Mouse (Mus musculus) neural tube, embryonic 12.5 days (tissue): Measurements from ENCODE around the gene Nlgn1. TPM values are rescaled to one million over a fixed set of nuclear protein-coding genes. Genes with fewer than 3 reads are reported as not detected.

Experiments used
- ATAC-seq: fragments of 200-750 bp; cut with Nextera tagmentation; 2 replicates; pipeline ENCODE4 v1.8.0; 2017; ENCODE audit warnings: low read depth, mild to moderate bottlenecking, moderate TSS enrichment, moderate library complexity; ENCODE audit not compliant: low FRiP score
- H3K27ac ChIP-seq: fragments of 300-500 bp; sonication (generic); 2 replicates; pipeline ENCODE4 v1.5.1; 2016
- H3K27me3 ChIP-seq: fragments of 300-500 bp; sonication (generic); replicated peaks from 2 replicates; pipeline ENCODE4 v1.6.1; 2016; ENCODE audit warnings: mild to moderate bottlenecking
- H3K36me3 ChIP-seq: fragments of 300-500 bp; sonication (generic); 2 replicates; pipeline ENCODE4 v1.6.1; 2016; ENCODE audit warnings: mild to moderate bottlenecking
- H3K4me1 ChIP-seq: fragments of 300-500 bp; sonication (generic); 2 replicates; pipeline ENCODE4 v1.6.1; 2016
- H3K4me2 ChIP-seq: fragments of 300-500 bp; sonication (generic); replicated peaks from 2 replicates; pipeline ENCODE4 v1.6.1; 2016; ENCODE audit warnings: mild to moderate bottlenecking
- H3K4me3 ChIP-seq: fragments of 300-500 bp; sonication (generic); 2 replicates; pipeline ENCODE4 v1.5.1; 2016
- H3K9ac ChIP-seq: fragments of 300-500 bp; sonication (generic); 2 replicates; pipeline ENCODE4 v1.6.1; 2016; ENCODE audit warnings: mild to moderate bottlenecking
- H3K9me3 ChIP-seq: fragments of 300-500 bp; sonication (generic); 2 replicates; pipeline ENCODE4 v1.6.1; 2016; ENCODE audit warnings: mild to moderate bottlenecking
- WGBS: fragments of 180-500 bp; shearing (Covaris S2); methylation state at CpG from one replicate; pipeline ENCODE4 v1.1.7; 2016; 5-methylcytosine and 5-hydroxymethylcytosine counted together
- polyA plus RNA-seq: library from polyadenylated mRNA; unstranded; fragments of >200 nt; fragmentation: Nextera tagmentation; extraction: Ambion mirVana; gene quantifications from 2 replicates; pipeline ENCODE4 v1.2.1, GENCODE M21; 2016

Gene Nlgn1
- polyA plus RNA-seq, 1 experiment from 2014 or later, result 8.5 TPM

- no peak overlapping the region for H3K4me3 ChIP-seq
- H3K9ac ChIP-seq, result no peak overlapping the region
- H3K27ac ChIP-seq, result no peak overlapping the region
- WGBS, result 89% methylated on average over 2 of the region's 2 CpGs
- H3K36me3 ChIP-seq, result no peaks in the 10 kb centered on the region
- H3K9me3 ChIP-seq, result no peaks in the 10 kb centered on the region
- H3K27me3 ChIP-seq, result no peaks in the 10 kb centered on the region
- H3K4me1 ChIP-seq, result no peaks in the 10 kb centered on the region
- H3K4me2 ChIP-seq, result no peak overlapping the region
- ATAC-seq, result no peak
These were observed 574.4 kb downstream of the Nlgn1 start for GRCm38 (mm10) chr3:25757813-25758212.

- H3K4me2 ChIP-seq, result no peak overlapping the region
- no peak overlapping the region for H3K27ac ChIP-seq
- no peak overlapping the region for H3K9ac ChIP-seq
- no peak for ATAC-seq
- no peaks in the 10 kb centered on the region for H3K36me3 ChIP-seq
- WGBS, result 88% methylated on average over 1 of the region's 1 CpGs
- no peak overlapping the region for H3K4me3 ChIP-seq
- H3K9me3 ChIP-seq, result no peaks in the 10 kb centered on the region
- no peaks in the 10 kb centered on the region for H3K4me1 ChIP-seq
- no peaks in the 10 kb centered on the region for H3K27me3 ChIP-seq
These were observed 608.1 kb downstream of the Nlgn1 start for GRCm38 (mm10) chr3:25724111-25724510.

- Histone ChIP-seq H3K4me2 (no peak overlapping the region), H3K27me3 (no peaks in the 10 kb centered on the region), H3K4me3 (no peak overlapping the region), H3K36me3 (no peaks in the 10 kb centered on the region), H3K4me1 (no peaks in the 10 kb centered on the region), H3K9ac (no peak overlapping the region), H3K9me3 (no peaks in the 10 kb centered on the region), H3K27ac (no peak overlapping the region)
- no peak for ATAC-seq
- WGBS, result 88% methylated on average over 5 of the region's 5 CpGs
These were observed 610.8 kb downstream of the Nlgn1 start for GRCm38 (mm10) chr3:25721464-25721863.

- H3K4me1 ChIP-seq, result no peaks in the 10 kb centered on the region
- H3K27ac ChIP-seq, result no peak overlapping the region
- no peaks in the 10 kb centered on the region for H3K9me3 ChIP-seq
- H3K4me2 ChIP-seq, result no peak overlapping the region
- no peaks in the 10 kb centered on the region for H3K36me3 ChIP-seq
- no peak overlapping the region for H3K9ac ChIP-seq
- no peak for ATAC-seq
- 84% methylated on average over 2 of the region's 2 CpGs for WGBS
- no peaks in the 10 kb centered on the region for H3K27me3 ChIP-seq
- no peak overlapping the region for H3K4me3 ChIP-seq
These were observed 624.9 kb downstream of the Nlgn1 start for GRCm38 (mm10) chr3:25707380-25707779.

- 74% methylated on average over 1 of the region's 1 CpGs for WGBS
- no peaks in the 10 kb centered on the region for H3K36me3 ChIP-seq
- H3K4me3 ChIP-seq, result no peak overlapping the region
- H3K27me3 ChIP-seq, result no peaks in the 10 kb centered on the region
- no peak for ATAC-seq
- H3K9me3 ChIP-seq, result no peaks in the 10 kb centered on the region
- H3K4me1 ChIP-seq, result no peaks in the 10 kb centered on the region
- no peak overlapping the region for H3K4me2 ChIP-seq
- H3K9ac ChIP-seq, result no peak overlapping the region
- no peak overlapping the region for H3K27ac ChIP-seq
These were observed 635.0 kb downstream of the Nlgn1 start for GRCm38 (mm10) chr3:25697231-25697630.

GRCm38 (mm10) chr3:25688789-25689464 is 643.3 kb downstream of the Nlgn1 start:
- no peaks in the 10 kb centered on the region for H3K36me3 ChIP-seq
- ATAC-seq, result no peak
- no peak overlapping the region for H3K27ac ChIP-seq
- H3K4me1 ChIP-seq, result no peaks in the 10 kb centered on the region
- no peak overlapping the region for H3K4me3 ChIP-seq
- no peaks in the 10 kb centered on the region for H3K27me3 ChIP-seq
- no peaks in the 10 kb centered on the region for H3K9me3 ChIP-seq
- no peak overlapping the region for H3K4me2 ChIP-seq
- 80% methylated on average over 6 of the region's 6 CpGs for WGBS
- H3K9ac ChIP-seq, result no peak overlapping the region

- ATAC-seq, result no peak
- no peak overlapping the region for H3K27ac ChIP-seq
- no peak overlapping the region for H3K4me2 ChIP-seq
- H3K9ac ChIP-seq, result no peak overlapping the region
- no peaks in the 10 kb centered on the region for H3K36me3 ChIP-seq
- no peaks in the 10 kb centered on the region for H3K4me1 ChIP-seq
- no peaks in the 10 kb centered on the region for H3K9me3 ChIP-seq
- H3K4me3 ChIP-seq, result no peak overlapping the region
- 94% methylated on average over 2 of the region's 2 CpGs for WGBS
- no peaks in the 10 kb centered on the region for H3K27me3 ChIP-seq
These were observed 648.6 kb downstream of the Nlgn1 start for GRCm38 (mm10) chr3:25683696-25684095.

GRCm38 (mm10) chr3:25679373-25679772 is 652.9 kb downstream of the Nlgn1 start:
- WGBS, result 85% methylated on average over 2 of the region's 2 CpGs
- Histone ChIP-seq H3K4me3 (no peak overlapping the region), H3K4me1 (no peaks in the 10 kb centered on the region), H3K27ac (no peak overlapping the region), H3K4me2 (no peak overlapping the region), H3K9me3 (no peaks in the 10 kb centered on the region), H3K9ac (no peak overlapping the region), H3K36me3 (no peaks in the 10 kb centered on the region), H3K27me3 (no peaks in the 10 kb centered on the region)
- no peak for ATAC-seq

- Histone ChIP-seq H3K4me1 (no peaks in the 10 kb centered on the region), H3K9ac (no peak overlapping the region), H3K27ac (no peak overlapping the region), H3K4me2 (no peak overlapping the region), H3K36me3 (no peaks in the 10 kb centered on the region), H3K4me3 (no peak overlapping the region), H3K27me3 (no peaks in the 10 kb centered on the region), H3K9me3 (no peaks in the 10 kb centered on the region)
- no peak for ATAC-seq
- WGBS, result 85% methylated on average over 10 of the region's 10 CpGs
These were observed 656.4 kb downstream of the Nlgn1 start for GRCm38 (mm10) chr3:25675888-25676287.

- Histone ChIP-seq H3K36me3 (no peaks in the 10 kb centered on the region), H3K9ac (no peak overlapping the region), H3K9me3 (no peaks in the 10 kb centered on the region), H3K27ac (no peak overlapping the region), H3K4me1 (no peaks in the 10 kb centered on the region), H3K27me3 (no peaks in the 10 kb centered on the region), H3K4me2 (no peak overlapping the region), H3K4me3 (no peak overlapping the region)
- no peak for ATAC-seq
- WGBS, result 56% methylated on average over 3 of the region's 3 CpGs
These were observed 657.2 kb downstream of the Nlgn1 start for GRCm38 (mm10) chr3:25675069-25675468.

GRCm38 (mm10) chr3:25673408-25673807 is 658.9 kb downstream of the Nlgn1 start:
- H3K27me3 ChIP-seq, result no peaks in the 10 kb centered on the region
- no peak for ATAC-seq
- no peaks in the 10 kb centered on the region for H3K9me3 ChIP-seq
- H3K36me3 ChIP-seq, result no peaks in the 10 kb centered on the region
- H3K4me3 ChIP-seq, result no peak overlapping the region
- H3K4me2 ChIP-seq, result no peak overlapping the region
- no peak overlapping the region for H3K9ac ChIP-seq
- WGBS, result 49% methylated on average over 5 of the region's 5 CpGs
- H3K4me1 ChIP-seq, result no peaks in the 10 kb centered on the region
- no peak overlapping the region for H3K27ac ChIP-seq

- Histone ChIP-seq H3K4me1 (no peaks in the 10 kb centered on the region), H3K4me2 (no peak overlapping the region), H3K27ac (no peak overlapping the region), H3K9me3 (no peaks in the 10 kb centered on the region), H3K36me3 (no peaks in the 10 kb centered on the region), H3K9ac (no peak overlapping the region), H3K4me3 (no peak overlapping the region), H3K27me3 (no peaks in the 10 kb centered on the region)
- 72% methylated on average over 4 of the region's 4 CpGs for WGBS
- no peak for ATAC-seq
These were observed 659.5 kb downstream of the Nlgn1 start for GRCm38 (mm10) chr3:25672779-25673178.

- Histone ChIP-seq H3K9ac (no peak overlapping the region), H3K9me3 (no peaks in the 10 kb centered on the region), H3K36me3 (no peaks in the 10 kb centered on the region), H3K4me1 (no peaks in the 10 kb centered on the region), H3K4me2 (no peak overlapping the region), H3K4me3 (no peak overlapping the region), H3K27me3 (no peaks in the 10 kb centered on the region), H3K27ac (no peak overlapping the region)
- no peak for ATAC-seq
- WGBS, result 86% methylated on average over 2 of the region's 2 CpGs
These were observed 668.8 kb downstream of the Nlgn1 start for GRCm38 (mm10) chr3:25663464-25663863.
